Mouse (Mus musculus) layer of hippocampus, postnatal 36 days (tissue): Measurements from ENCODE around the gene Parp8. TPM values are rescaled to one million over a fixed set of nuclear protein-coding genes. Genes with fewer than 3 reads are reported as not detected.

Experiments used
- DNase-seq, 2 experiments: peaks; one replicate each; pipeline ENCODE4 v3.0.0; 2022
- total RNA-seq, 2 experiments: library from RNA; stranded (reverse); gene quantifications; 2 replicates each; pipeline ENCODE4 v1.2.3; 2021

The Parp8 gene
- total RNA-seq, 2 experiments from 2014 or later, result 38.5 to 39.6 TPM

- DNase-seq, result no peak
Measured at GRCm38 (mm10) chr13:117018676-117019075, 6.7 kb downstream of the Parp8 start.

GRCm38 (mm10) chr13:117013516-117013915 lies 11.8 kb downstream of the Parp8 start:
- DNase-seq, result no peak

GRCm38 (mm10) chr13:117012031-117012430 lies 13.3 kb downstream of the Parp8 start:
- no peak for DNase-seq

- DNase-seq, result peak; percentile 14 to 20
Measured at GRCm38 (mm10) chr13:117010143-117010542, 15.2 kb downstream of the Parp8 start.

- no peak for DNase-seq
Measured at GRCm38 (mm10) chr13:117008021-117009015, 17.0 kb downstream of the Parp8 start.

- DNase-seq, result no peak
Measured at GRCm38 (mm10) chr13:117007566-117007965, 17.8 kb downstream of the Parp8 start.

GRCm38 (mm10) chr13:117006638-117007037 lies 18.7 kb downstream of the Parp8 start:
- no peak for DNase-seq

GRCm38 (mm10) chr13:117000493-117000892 lies 24.8 kb downstream of the Parp8 start:
- DNase-seq, result no peak

GRCm38 (mm10) chr13:116991560-116991959 lies 33.8 kb downstream of the Parp8 start:
- no peak for DNase-seq

- DNase-seq, result no peak
Measured at GRCm38 (mm10) chr13:116990327-116990726, 35.0 kb downstream of the Parp8 start.

GRCm38 (mm10) chr13:116988706-116989105 lies 36.6 kb downstream of the Parp8 start:
- no peak for DNase-seq

GRCm38 (mm10) chr13:116988208-116988607 lies 37.1 kb downstream of the Parp8 start:
- DNase-seq, result no peak

GRCm38 (mm10) chr13:116987284-116987683 lies 38.1 kb downstream of the Parp8 start:
- DNase-seq, result no peak

- no peak for DNase-seq
Measured at GRCm38 (mm10) chr13:116986658-116987057, 38.7 kb downstream of the Parp8 start.

- DNase-seq, result no peak
Measured at GRCm38 (mm10) chr13:116974081-116974860, 51.1 kb downstream of the Parp8 start.

- no peak for DNase-seq
Measured at GRCm38 (mm10) chr13:116973491-116973890, 51.8 kb downstream of the Parp8 start.

GRCm38 (mm10) chr13:116972036-116972611 lies 53.2 kb downstream of the Parp8 start:
- no peak for DNase-seq

GRCm38 (mm10) chr13:116970706-116971428 lies 54.5 kb downstream of the Parp8 start:
- DNase-seq, result no peak

GRCm38 (mm10) chr13:116969650-116970049 lies 55.7 kb downstream of the Parp8 start:
- no peak for DNase-seq

- no peak for DNase-seq
Measured at GRCm38 (mm10) chr13:116968906-116969305, 56.4 kb downstream of the Parp8 start.

GRCm38 (mm10) chr13:116967459-116967858 lies 57.9 kb downstream of the Parp8 start:
- DNase-seq, result no peak
